Mouse (Mus musculus) neural tube, embryonic 14.5 days (tissue): ENCODE measurements around the gene Hrg. TPM values are rescaled to one million over a fixed set of nuclear protein-coding genes. Genes with fewer than 3 reads are reported as not detected.
A peak's percentile ranks its signal among the peaks of the same experiment; 100 is the strongest.
"Not testable (repeated sequence)": the region's sequence is repeated elsewhere in the genome, so short reads cannot be mapped to it uniquely, and the experiment has no call there.

Experiments
- ATAC-seq: fragments of 200-750 bp; cut with Nextera tagmentation; 2 replicates; pipeline ENCODE4 v1.8.0; 2017; ENCODE audit warnings: low read depth, mild to moderate bottlenecking, moderate TSS enrichment, moderate library complexity
- H3K27ac ChIP-seq: fragments of 300-500 bp; sonication (generic); 2 replicates; pipeline ENCODE4 v1.5.1; 2014; ENCODE audit warnings: low read depth, mild to moderate bottlenecking, control low read depth, low read length, moderate library complexity, mixed read lengths
- H3K27me3 ChIP-seq: fragments of 300-500 bp; sonication (generic); 2 replicates; pipeline ENCODE4 v1.6.1; 2014; ENCODE audit warnings: low read length; ENCODE audit not compliant: control insufficient read depth, insufficient read depth
- H3K36me3 ChIP-seq: fragments of 300-500 bp; sonication (generic); 2 replicates; pipeline ENCODE4 v1.6.1; 2014; ENCODE audit warnings: low read length, mixed read lengths; ENCODE audit not compliant: control insufficient read depth, insufficient read depth
- H3K4me1 ChIP-seq: fragments of 300-500 bp; sonication (generic); 2 replicates; pipeline ENCODE4 v1.6.1; 2014; ENCODE audit warnings: low read length; ENCODE audit not compliant: control insufficient read depth, insufficient read depth
- H3K4me2 ChIP-seq: fragments of 300-500 bp; sonication (generic); 2 replicates; pipeline ENCODE4 v1.6.1; 2014; ENCODE audit warnings: mild to moderate bottlenecking, low read depth, low read length, control low read depth
- H3K4me3 ChIP-seq: fragments of 300-500 bp; sonication (generic); 2 replicates; pipeline ENCODE4 v1.5.1; 2014; ENCODE audit warnings: low read depth, low read length, control low read depth, mixed read lengths
- H3K9ac ChIP-seq: fragments of 300-500 bp; sonication (generic); replicated peaks from 2 replicates; pipeline ENCODE4 v1.6.1; 2014; ENCODE audit warnings: low read depth, mild to moderate bottlenecking, control low read depth, low read length, mixed read lengths
- H3K9me3 ChIP-seq: fragments of 300-500 bp; sonication (generic); 2 replicates; pipeline ENCODE4 v1.6.1; 2016; ENCODE audit warnings: low read length; ENCODE audit not compliant: control insufficient read depth
- WGBS: fragments of 180-500 bp; shearing (Covaris S2); extraction: QIAGEN DNeasy Blood & Tissue Kit; methylation state at CpG from one replicate; pipeline ENCODE4 v1.1.7; 2014; 5-methylcytosine and 5-hydroxymethylcytosine counted together
- polyA plus RNA-seq: library from polyadenylated mRNA; unstranded; fragments of >200 nt; fragmentation: Nextera tagmentation; extraction: Ambion mirVana; gene quantifications from 2 replicates; pipeline ENCODE4 v1.2.1, GENCODE M21; 2014

The Hrg gene
- polyA plus RNA-seq, 1 experiment from 2014 or later = 0.19 TPM

DNA sequence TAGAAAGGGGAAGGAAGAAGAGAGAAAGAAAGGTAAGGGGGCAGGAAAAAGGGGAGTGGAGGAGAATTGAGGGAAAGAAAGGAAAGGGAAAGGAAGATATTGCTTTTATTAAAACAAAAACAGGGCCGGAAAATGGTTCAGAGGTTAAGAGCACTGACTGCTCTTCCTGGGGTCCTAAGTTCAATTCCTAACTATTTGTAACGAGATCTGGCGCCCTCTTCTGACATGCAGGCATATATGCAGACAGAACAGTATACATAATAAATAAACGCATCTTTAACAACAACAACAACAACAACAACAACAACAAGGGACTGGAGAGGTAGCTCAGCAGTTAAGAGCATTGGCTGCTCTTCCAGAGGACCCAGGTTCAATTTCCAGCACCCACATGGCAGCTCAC lies 2.2 kb downstream of the Hrg start:
- Histone ChIP-seq H3K4me1 (no peaks in the 10 kb centered on the region), H3K27ac (no peak overlapping the region), H3K4me3 (no peak overlapping the region), H3K36me3 (no peaks in the 10 kb centered on the region), H3K9ac (no peak overlapping the region), H3K27me3 (no peaks in the 10 kb centered on the region), H3K4me2 (no peak overlapping the region), H3K9me3 (no peaks in the 10 kb centered on the region)
- no peak for ATAC-seq
- 47% methylated on average over 4 of the region's 4 CpGs for WGBS

- WGBS = 26% methylated on average over 13 of the region's 13 CpGs
- Histone ChIP-seq H3K4me1 (no peaks in the 10 kb centered on the region), H3K4me3 (no peak overlapping the region), H3K36me3 (no peaks in the 10 kb centered on the region), H3K9me3 (no peaks in the 10 kb centered on the region), H3K9ac (no peak overlapping the region), H3K27me3 (no peaks in the 10 kb centered on the region), H3K27ac (no peak overlapping the region), H3K4me2 (peak overlapping the region; percentile 1; the same call in 1 of the 2 replicates)
- peak; percentile 54; the same call in 1 of the 2 replicates for ATAC-seq
These were observed 4.7 kb downstream of the Hrg start for GRCm38 (mm10) chr16:22955397-22956084.

- 41% methylated on average over 11 of the region's 11 CpGs for WGBS
- Histone ChIP-seq H3K9ac (no peak overlapping the region), H3K4me1 (no peaks in the 10 kb centered on the region), H3K27ac (no peak overlapping the region), H3K4me2 (peak overlapping the region; percentile 1; the same call in 1 of the 2 replicates), H3K9me3 (no peaks in the 10 kb centered on the region), H3K36me3 (no peaks in the 10 kb centered on the region), H3K27me3 (no peaks in the 10 kb centered on the region), H3K4me3 (no peak overlapping the region)
- peak; percentile 65 for ATAC-seq
These were observed 5.2 kb downstream of the Hrg start for GRCm38 (mm10) chr16:22956085-22956439.

- Histone ChIP-seq H3K9ac (no peak overlapping the region), H3K4me3 (no peak overlapping the region), H3K9me3 (no peaks in the 10 kb centered on the region), H3K27me3 (no peaks in the 10 kb centered on the region), H3K36me3 (no peaks in the 10 kb centered on the region), H3K27ac (no peak overlapping the region), H3K4me2 (no peak overlapping the region), H3K4me1 (no peaks in the 10 kb centered on the region)
- 99% methylated on average over 8 of the region's 8 CpGs for WGBS
- no peak for ATAC-seq
These were observed 10.2 kb downstream of the Hrg start for GRCm38 (mm10) chr16:22961073-22961472.

DNA sequence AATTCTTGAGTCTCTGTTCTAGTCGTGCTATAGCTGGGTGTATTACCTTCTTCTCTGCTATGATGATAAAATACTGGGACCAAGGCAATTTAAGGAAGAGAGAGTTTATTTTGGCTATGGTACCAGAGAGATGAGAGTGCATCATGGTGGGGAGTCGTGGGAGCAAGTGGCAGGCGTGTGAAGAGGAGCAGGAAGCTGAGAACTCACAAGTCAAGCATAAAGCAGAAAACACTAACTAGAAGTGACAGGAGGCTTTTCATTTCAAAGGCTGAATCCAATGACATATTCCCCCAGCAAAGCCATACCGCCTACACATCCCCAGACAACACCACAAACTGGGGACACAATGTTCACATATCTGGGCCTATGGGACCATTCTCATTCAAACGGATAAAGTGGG lies 11.4 kb downstream of the Hrg start:
- no peak overlapping the region for H3K9ac ChIP-seq
- H3K36me3 ChIP-seq = no peaks in the 10 kb centered on the region
- no peak overlapping the region for H3K4me2 ChIP-seq
- ATAC-seq = no peak
- H3K9me3 ChIP-seq = no peaks in the 10 kb centered on the region
- no peak overlapping the region for H3K4me3 ChIP-seq
- H3K27me3 ChIP-seq = no peaks in the 10 kb centered on the region
- no peaks in the 10 kb centered on the region for H3K4me1 ChIP-seq
- H3K27ac ChIP-seq = no peak overlapping the region
- 77% methylated on average over 5 of the region's 5 CpGs for WGBS

GRCm38 (mm10) chr16:22963293-22963692 lies 12.4 kb downstream of the Hrg start:
- Histone ChIP-seq H3K36me3 (no peaks in the 10 kb centered on the region), H3K4me3 (no peak overlapping the region), H3K27ac (no peak overlapping the region), H3K9ac (no peak overlapping the region), H3K4me1 (no peaks in the 10 kb centered on the region), H3K9me3 (no peaks in the 10 kb centered on the region), H3K27me3 (no peaks in the 10 kb centered on the region), H3K4me2 (no peak overlapping the region)
- no peak for ATAC-seq

DNA sequence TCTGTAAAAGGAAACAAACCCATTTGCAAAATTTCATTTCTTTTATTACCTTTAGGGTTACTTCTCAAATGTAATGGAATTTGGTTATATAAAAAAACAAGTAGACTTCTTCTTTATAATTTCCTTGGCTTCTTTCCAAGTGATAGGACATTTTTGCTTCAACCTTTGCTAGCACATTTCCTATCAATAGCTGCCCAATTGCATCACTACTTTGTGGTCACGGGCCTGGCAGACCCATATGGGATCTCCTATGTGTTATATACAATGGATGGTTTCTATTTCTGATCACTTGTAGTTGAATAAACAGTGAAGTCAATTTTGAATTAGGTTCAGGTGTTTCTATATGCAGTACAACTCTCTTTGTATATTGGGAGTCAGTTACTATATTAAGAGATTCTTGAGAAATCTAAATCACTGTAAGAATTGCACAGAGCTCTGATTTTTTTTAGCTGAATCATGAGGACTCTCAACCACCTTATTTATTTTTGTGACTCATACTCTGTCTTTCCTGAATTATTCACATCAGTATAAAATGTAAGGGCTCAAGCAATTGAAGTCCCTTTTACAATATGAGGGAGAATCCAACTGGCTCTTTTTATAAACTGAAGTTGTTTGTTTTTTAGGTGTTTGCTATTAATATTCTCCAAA lies 16.6 kb downstream of the Hrg start:
- H3K9me3 ChIP-seq = no peaks in the 10 kb centered on the region
- ATAC-seq = no peak
- no peak overlapping the region for H3K4me3 ChIP-seq
- H3K27me3 ChIP-seq = no peaks in the 10 kb centered on the region
- no peaks in the 10 kb centered on the region for H3K4me1 ChIP-seq
- H3K36me3 ChIP-seq = no peaks in the 10 kb centered on the region
- H3K9ac ChIP-seq = no peak overlapping the region
- H3K27ac ChIP-seq = no peak overlapping the region
- no peak overlapping the region for H3K4me2 ChIP-seq
- WGBS = 63% methylated on average over 1 of the region's 1 CpGs

- H3K27me3 ChIP-seq, H3K4me3 ChIP-seq, H3K27ac ChIP-seq, H3K4me2 ChIP-seq, H3K9me3 ChIP-seq, ATAC-seq, H3K36me3 ChIP-seq, H3K9ac ChIP-seq, H3K4me1 ChIP-seq: not testable (repeated sequence)
- 90% methylated on average over 3 of the region's 3 CpGs for WGBS
These were observed 46.1 kb downstream of the Hrg start for GRCm38 (mm10) chr16:22996951-22997350.
